Mouse (Mus musculus) heart, embryonic 15.5 days (tissue): ENCODE results near the gene Ptcd2. TPM values are rescaled to one million over a fixed set of nuclear protein-coding genes. Genes with fewer than 3 reads are reported as not detected.

ENCODE experiments used
- ATAC-seq: fragments of 200-750 bp; cut with Nextera tagmentation; replicated peaks from 2 replicates; pipeline ENCODE4 v1.8.0; 2017; ENCODE audit warnings: low read depth, moderate TSS enrichment; ENCODE audit not compliant: insufficient number of reproducible peaks, insufficient read depth, low FRiP score
- H3K27ac ChIP-seq: fragments of 300-500 bp; sonication (generic); 2 replicates; pipeline ENCODE4 v1.5.1; 2015; ENCODE audit warnings: mild to moderate bottlenecking, inconsistent platforms
- H3K27me3 ChIP-seq: fragments of 300-500 bp; sonication (generic); 2 replicates; pipeline ENCODE4 v1.6.1; 2015; ENCODE audit warnings: inconsistent platforms
- H3K36me3 ChIP-seq: fragments of 300-500 bp; sonication (generic); 2 replicates; pipeline ENCODE4 v1.6.1; 2015; ENCODE audit warnings: mild to moderate bottlenecking, inconsistent platforms
- H3K4me1 ChIP-seq: fragments of 300-500 bp; sonication (generic); replicated peaks from 2 replicates; pipeline ENCODE4 v1.6.1; 2015; ENCODE audit warnings: inconsistent platforms
- H3K4me2 ChIP-seq: fragments of 300-500 bp; sonication (generic); 2 replicates; pipeline ENCODE4 v1.6.1; 2015; ENCODE audit warnings: inconsistent platforms, mild to moderate bottlenecking, moderate library complexity
- H3K4me3 ChIP-seq: fragments of 300-500 bp; sonication (generic); 2 replicates; pipeline ENCODE4 v1.5.1; 2015; ENCODE audit warnings: mild to moderate bottlenecking, inconsistent platforms
- H3K9ac ChIP-seq: fragments of 300-500 bp; sonication (generic); 2 replicates; pipeline ENCODE4 v1.6.1; 2015; ENCODE audit warnings: mild to moderate bottlenecking, inconsistent platforms
- H3K9me3 ChIP-seq: fragments of 300-500 bp; sonication (generic); replicated peaks from 2 replicates; pipeline ENCODE4 v1.6.1; 2016; ENCODE audit warnings: inconsistent platforms
- WGBS: fragments of 180-500 bp; shearing (Covaris S2); methylation state at CpG from one replicate; pipeline ENCODE4 v1.1.7; 2015; ENCODE audit warnings: mixed read lengths; 5-methylcytosine and 5-hydroxymethylcytosine counted together
- polyA plus RNA-seq: library from polyadenylated mRNA; unstranded; fragments of >200 nt; fragmentation: Nextera tagmentation; extraction: Ambion mirVana; gene quantifications from 2 replicates; pipeline ENCODE4 v1.2.1, GENCODE M21; 2015

The Ptcd2 gene
- polyA plus RNA-seq, result 63.9 and 71.8 TPM in 2 replicates

- H3K4me2 ChIP-seq, result peak within 1 kb of the TSS; percentile 69
- H3K27ac ChIP-seq, result peak within 1 kb of the TSS; percentile 86
- ATAC-seq, result peak; percentile 91
- H3K36me3 ChIP-seq, result peaks cover 31% of the 10 kb centered on the region
- H3K9me3 ChIP-seq, result no peaks in the 10 kb centered on the region
- H3K4me1 ChIP-seq, result peaks cover 33% of the 10 kb centered on the region
- H3K27me3 ChIP-seq, result no peaks in the 10 kb centered on the region
- peak within 1 kb of the TSS; percentile 68 for H3K4me3 ChIP-seq
- WGBS, result 3% methylated on average over 39 of the region's 39 CpGs
- peak within 1 kb of the TSS; percentile 76 for H3K9ac ChIP-seq
Observed at GRCm38 (mm10) chr13:99344599-99345575, at the start of gene Ptcd2, which contains the start of gene Mrps27. Gene Ptcd2, minus strand, starts transcription at chr13:99344705. Gene Mrps27, plus strand, starts transcription at chr13:99344786.

- 72% methylated on average over 3 of the region's 3 CpGs for WGBS
- no peak for ATAC-seq
Observed at GRCm38 (mm10) chr13:99393128-99393527, 48.6 kb upstream of the Ptcd2 start.

GRCm38 (mm10) chr13:99391417-99391816 is 46.9 kb upstream of the Ptcd2 start:
- no peaks in the 10 kb centered on the region for H3K27me3 ChIP-seq
- 78% methylated on average over 3 of the region's 3 CpGs for WGBS

More at GRCm38 (mm10) chr13:99393128-99393527, 48.6 kb upstream of the Ptcd2 start:
- no peaks in the 10 kb centered on the region for H3K36me3 ChIP-seq
- no peak overlapping the region for H3K4me2 ChIP-seq
- H3K27me3 ChIP-seq, result no peaks in the 10 kb centered on the region
- H3K9ac ChIP-seq, result no peak overlapping the region
- H3K9me3 ChIP-seq, result no peaks in the 10 kb centered on the region
- H3K4me1 ChIP-seq, result peaks cover 5% of the 10 kb centered on the region
- no peak overlapping the region for H3K27ac ChIP-seq
- H3K4me3 ChIP-seq, result no peak overlapping the region

GRCm38 (mm10) chr13:99387901-99388811 is 43.7 kb upstream of the Ptcd2 start:
- ATAC-seq, result no peak
- H3K36me3 ChIP-seq, result no peaks in the 10 kb centered on the region
- no peak overlapping the region for H3K27ac ChIP-seq
- H3K4me3 ChIP-seq, result no peak overlapping the region
- 77% methylated on average over 7 of the region's 7 CpGs for WGBS
- H3K27me3 ChIP-seq, result no peaks in the 10 kb centered on the region
- H3K9me3 ChIP-seq, result no peaks in the 10 kb centered on the region
- no peak overlapping the region for H3K9ac ChIP-seq
- no peak overlapping the region for H3K4me2 ChIP-seq
- H3K4me1 ChIP-seq, result 0 out of 2 replicates have a peak, but pooled peaks cover 2% of the 10 kb centered on the region

More at GRCm38 (mm10) chr13:99391417-99391816, 46.9 kb upstream of the Ptcd2 start:
- no peak overlapping the region for H3K27ac ChIP-seq
- H3K9ac ChIP-seq, result no peak overlapping the region
- no peaks in the 10 kb centered on the region for H3K9me3 ChIP-seq
- no peak overlapping the region for H3K4me2 ChIP-seq
- no peak for ATAC-seq
- H3K4me1 ChIP-seq, result no peaks in the 10 kb centered on the region
- H3K36me3 ChIP-seq, result no peaks in the 10 kb centered on the region
- H3K4me3 ChIP-seq, result no peak overlapping the region

- ATAC-seq, result no peak
- no peak overlapping the region for H3K27ac ChIP-seq
- no peak overlapping the region for H3K4me3 ChIP-seq
- H3K4me1 ChIP-seq, result 0 out of 2 replicates have a peak, but pooled peaks cover 2% of the 10 kb centered on the region
- no peak overlapping the region for H3K4me2 ChIP-seq
- H3K9me3 ChIP-seq, result no peaks in the 10 kb centered on the region
- WGBS, result 79% methylated on average over 7 of the region's 7 CpGs
- H3K27me3 ChIP-seq, result no peaks in the 10 kb centered on the region
- H3K36me3 ChIP-seq, result no peaks in the 10 kb centered on the region; the same call in 1 of the 2 replicates
- H3K9ac ChIP-seq, result no peak overlapping the region
Observed at GRCm38 (mm10) chr13:99386341-99386740, 41.8 kb upstream of the Ptcd2 start.

- ATAC-seq, result no peak
- Histone ChIP-seq H3K4me1 (0 out of 2 replicates have a peak, but pooled peaks cover 2% of the 10 kb centered on the region), H3K27ac (no peak overlapping the region), H3K36me3 (peaks cover 4% of the 10 kb centered on the region; the same call in 1 of the 2 replicates), H3K27me3 (no peaks in the 10 kb centered on the region), H3K4me2 (no peak overlapping the region), H3K4me3 (no peak overlapping the region), H3K9me3 (no peaks in the 10 kb centered on the region), H3K9ac (no peak overlapping the region)
- WGBS, result 71% methylated on average over 6 of the region's 6 CpGs
Observed at GRCm38 (mm10) chr13:99385911-99386310, 41.4 kb upstream of the Ptcd2 start.

GRCm38 (mm10) chr13:99384555-99385203 is 40.2 kb upstream of the Ptcd2 start:
- no peak overlapping the region for H3K4me2 ChIP-seq
- H3K36me3 ChIP-seq, result peaks cover 4% of the 10 kb centered on the region; the same call in 1 of the 2 replicates
- ATAC-seq, result 0 out of 2 replicates have a peak, but pooled peaks have one; percentile 35
- H3K27me3 ChIP-seq, result no peaks in the 10 kb centered on the region
- no peak overlapping the region for H3K9ac ChIP-seq
- H3K4me3 ChIP-seq, result no peak overlapping the region
- peak overlapping the region; percentile 50 for H3K27ac ChIP-seq
- 75% methylated on average over 7 of the region's 7 CpGs for WGBS
- H3K9me3 ChIP-seq, result no peaks in the 10 kb centered on the region
- H3K4me1 ChIP-seq, result 0 out of 2 replicates have a peak, but pooled peaks cover 2% of the 10 kb centered on the region

GRCm38 (mm10) chr13:99382373-99382772 is 37.9 kb upstream of the Ptcd2 start:
- no peak overlapping the region for H3K9ac ChIP-seq
- no peak overlapping the region for H3K4me3 ChIP-seq
- H3K27me3 ChIP-seq, result no peaks in the 10 kb centered on the region
- H3K4me1 ChIP-seq, result 0 out of 2 replicates have a peak, but pooled peaks cover 2% of the 10 kb centered on the region
- peaks cover 4% of the 10 kb centered on the region; the same call in 1 of the 2 replicates for H3K36me3 ChIP-seq
- H3K4me2 ChIP-seq, result no peak overlapping the region
- no peaks in the 10 kb centered on the region for H3K9me3 ChIP-seq
- WGBS, result 41% methylated on average over 6 of the region's 6 CpGs
- no peak for ATAC-seq
- no peak overlapping the region for H3K27ac ChIP-seq

GRCm38 (mm10) chr13:99378223-99378622 is 33.7 kb upstream of the Ptcd2 start:
- no peaks in the 10 kb centered on the region for H3K27me3 ChIP-seq
- 83% methylated on average over 1 of the region's 1 CpGs for WGBS
- H3K9ac ChIP-seq, result no peak overlapping the region
- peaks cover 4% of the 10 kb centered on the region; the same call in 1 of the 2 replicates for H3K4me1 ChIP-seq
- H3K4me3 ChIP-seq, result no peak overlapping the region
- no peaks in the 10 kb centered on the region for H3K9me3 ChIP-seq
- H3K4me2 ChIP-seq, result no peak overlapping the region
- no peak for ATAC-seq
- no peak overlapping the region for H3K27ac ChIP-seq
- peaks cover 4% of the 10 kb centered on the region; the same call in 1 of the 2 replicates for H3K36me3 ChIP-seq

GRCm38 (mm10) chr13:99377055-99377454 is 32.5 kb upstream of the Ptcd2 start:
- ATAC-seq, result no peak
- H3K9me3 ChIP-seq, result no peaks in the 10 kb centered on the region

More at GRCm38 (mm10) chr13:99377055-99377454, 32.5 kb upstream of the Ptcd2 start:
- H3K4me3 ChIP-seq, result no peak overlapping the region
- H3K27ac ChIP-seq, result no peak overlapping the region
- H3K27me3 ChIP-seq, result no peaks in the 10 kb centered on the region
- H3K4me2 ChIP-seq, result no peak overlapping the region
- H3K36me3 ChIP-seq, result peaks cover 4% of the 10 kb centered on the region; the same call in 1 of the 2 replicates
- WGBS, result 59% methylated on average over 6 of the region's 6 CpGs
- H3K9ac ChIP-seq, result no peak overlapping the region
- peaks cover 4% of the 10 kb centered on the region; the same call in 1 of the 2 replicates for H3K4me1 ChIP-seq
